Mouse (Mus musculus) mouse embryonic stem cell (cell line): ENCODE results near the gene Fam114a1.

Experiments
- in situ Hi-C, 2 experiments: fragments of 300-500 bp; cut with MboI; formaldehyde crosslinking; loops; 1 replicate in 1 of 2; 3 replicates in 1 of 2; pipeline ENCODE4 v1.14.3; 2019 to 2020; ENCODE audit warnings: low sequenced_read_pairs in 2 of 2, low pct_unique_long_range_greater_than_20kb in 1 of 2, mixed read lengths in 1 of 2; ENCODE audit not compliant: unreplicated experiment in 1 of 2

Gene Fam114a1

DNA sequence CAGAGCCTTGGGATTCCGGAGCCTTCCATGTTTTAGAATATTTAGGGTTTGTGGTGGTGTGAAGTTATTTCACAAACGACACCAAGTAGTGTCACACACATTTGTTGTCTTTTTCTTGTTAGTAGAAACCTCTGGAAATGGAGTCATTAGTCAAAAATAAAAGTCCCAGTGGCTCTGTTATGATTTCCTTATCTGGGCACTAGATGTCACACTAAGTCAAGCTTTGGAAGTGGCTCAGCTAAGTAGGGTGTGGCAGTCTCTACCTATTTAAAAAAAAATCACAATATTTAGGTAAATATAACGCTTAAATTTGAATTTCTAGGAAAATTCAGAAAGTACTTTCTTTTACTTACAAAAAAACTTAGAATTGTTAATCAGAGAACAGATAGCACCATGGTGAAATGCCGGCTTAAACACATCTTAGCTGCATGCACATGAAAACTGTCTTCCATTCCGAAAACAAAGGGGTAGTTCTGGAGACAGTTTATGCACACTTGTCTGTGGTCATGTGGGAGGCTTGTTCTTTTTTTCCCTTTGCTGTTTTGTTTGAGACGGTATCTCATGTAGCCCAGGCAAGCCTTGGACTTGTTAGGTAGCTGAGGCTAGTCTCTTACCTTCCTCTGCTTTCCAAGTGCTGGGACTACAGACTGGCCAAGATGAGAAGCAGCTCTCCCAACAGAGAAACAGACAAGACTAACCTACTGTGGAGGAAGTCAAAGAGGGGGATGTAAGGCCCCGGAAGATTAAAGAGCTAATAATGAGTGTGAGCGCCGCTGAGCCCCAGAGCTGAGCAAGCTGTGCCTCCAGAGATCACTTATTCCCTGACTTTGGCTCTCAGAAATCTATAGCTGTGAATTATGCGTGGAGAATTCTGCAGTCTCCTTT lies 33.3 kb downstream of the Fam114a1 start:
- in situ Hi-C loops: no loop called here

GRCm38 (mm10) chr5:65003946-65004535 lies 34.2 kb downstream of the Fam114a1 start:
- in situ Hi-C loops: no loop called here

DNA sequence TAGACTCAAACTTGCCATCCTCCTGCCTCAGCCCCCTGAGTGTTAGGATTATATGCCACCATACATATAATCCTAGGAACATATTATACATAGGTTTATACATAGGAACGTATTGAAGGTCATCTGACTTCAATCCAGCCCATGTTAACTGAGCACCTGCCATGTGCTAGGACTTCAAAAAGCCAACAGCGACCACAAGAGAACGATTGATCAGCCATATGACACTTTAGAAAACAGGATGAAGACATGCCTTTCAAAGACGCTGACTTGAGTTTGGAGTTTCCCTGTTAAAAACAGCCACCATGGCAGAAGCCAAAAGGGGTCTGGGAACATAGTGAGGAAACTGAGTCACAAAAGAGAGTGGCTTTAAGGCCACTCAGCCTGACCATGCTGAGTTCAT lies 35.4 kb downstream of the Fam114a1 start:
- in situ Hi-C loops: no loop called here

- in situ Hi-C loops: no loop called here
These were observed 36.2 kb downstream of the Fam114a1 start for GRCm38 (mm10) chr5:65006011-65006491.

- in situ Hi-C loops: no loop called here
These were observed 42.2 kb downstream of the Fam114a1 start for GRCm38 (mm10) chr5:65011901-65012573.

DNA sequence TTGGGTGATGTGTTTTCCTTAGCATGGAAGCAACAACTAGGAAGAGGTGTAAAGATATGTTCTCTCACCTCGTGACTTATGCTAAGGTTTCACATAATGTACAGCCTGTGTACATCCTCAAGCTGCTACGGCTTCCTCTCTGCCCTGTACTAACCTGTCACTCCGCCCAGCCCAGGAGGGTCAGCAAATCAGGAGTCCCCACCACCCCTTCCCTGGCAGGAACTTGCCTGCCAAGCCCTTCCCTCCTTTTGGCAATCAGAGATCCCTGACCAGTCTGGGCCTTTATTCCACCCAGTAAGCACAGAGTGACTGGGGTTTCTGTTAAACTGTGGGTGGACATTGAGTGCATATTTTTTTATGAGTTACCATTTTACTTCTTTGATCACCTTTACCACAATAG lies 45.6 kb downstream of the Fam114a1 start:
- in situ Hi-C loops: no loop called here

GRCm38 (mm10) chr5:65019109-65019508 lies 49.2 kb downstream of the Fam114a1 start:
- in situ Hi-C loops: no loop called here

- in situ Hi-C loops: no loop called here
These were observed 50.0 kb downstream of the Fam114a1 start for GRCm38 (mm10) chr5:65019823-65020222.

DNA sequence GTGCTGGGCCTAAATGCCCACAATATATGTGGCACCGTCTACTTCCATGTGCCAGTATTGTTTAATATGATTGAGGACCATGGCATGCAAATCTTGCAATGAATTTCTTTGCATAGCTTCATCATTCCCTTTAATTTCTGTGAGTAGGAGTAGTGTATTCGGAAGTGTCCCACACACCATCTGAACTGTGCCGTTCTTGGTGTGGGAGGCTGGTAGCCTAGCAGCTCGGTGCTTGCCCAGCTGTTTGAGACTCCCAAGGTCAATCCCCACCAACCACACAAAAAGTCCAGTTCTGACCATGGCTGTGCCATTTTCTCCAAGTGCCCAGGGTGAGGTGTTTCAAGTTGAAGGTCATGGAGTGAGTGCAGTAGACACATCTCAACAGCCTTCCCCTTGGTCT lies 52.1 kb downstream of the Fam114a1 start:
- in situ Hi-C loops: no loop called here

DNA sequence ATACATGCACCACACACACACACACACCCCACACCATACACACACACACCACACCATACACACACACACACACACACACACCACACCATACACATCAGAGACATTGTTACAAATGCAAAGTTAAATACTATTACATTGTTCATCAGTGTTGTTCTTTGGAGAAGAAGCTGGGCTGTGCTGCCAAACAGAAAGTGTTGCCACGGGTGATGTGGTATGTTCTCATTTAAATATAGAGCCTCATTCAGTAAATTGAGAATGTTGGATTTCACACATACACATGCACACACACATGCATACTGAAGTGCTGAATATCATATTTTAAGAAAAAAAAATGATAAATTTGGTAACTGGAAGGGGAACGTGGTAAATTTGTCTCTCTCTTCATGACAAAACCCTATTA lies 54.8 kb downstream of the Fam114a1 start:
- in situ Hi-C loops: no loop called here

GRCm38 (mm10) chr5:65025916-65026315 lies 56.0 kb downstream of the Fam114a1 start:
- in situ Hi-C loops: no loop called here

DNA sequence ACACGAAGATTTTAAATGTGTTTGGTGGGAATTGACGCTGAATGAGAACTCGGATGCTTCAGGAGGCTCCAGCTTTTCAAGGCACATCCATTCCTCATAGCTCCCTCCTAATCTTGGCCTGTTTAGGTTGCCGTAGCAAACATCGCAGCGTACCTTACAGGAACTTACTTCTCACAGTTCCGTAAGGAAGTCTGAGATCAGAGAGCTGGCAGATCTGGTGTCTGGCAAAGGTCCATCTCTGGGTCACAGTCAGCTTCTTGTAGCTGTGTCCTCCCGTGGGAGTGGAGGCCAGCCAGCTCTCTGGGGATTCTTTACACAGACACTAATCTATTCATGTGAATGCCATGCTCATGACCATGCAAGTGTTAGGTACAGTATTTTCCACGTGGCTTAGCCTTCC lies 56.9 kb downstream of the Fam114a1 start:
- in situ Hi-C loops: no loop called here

DNA sequence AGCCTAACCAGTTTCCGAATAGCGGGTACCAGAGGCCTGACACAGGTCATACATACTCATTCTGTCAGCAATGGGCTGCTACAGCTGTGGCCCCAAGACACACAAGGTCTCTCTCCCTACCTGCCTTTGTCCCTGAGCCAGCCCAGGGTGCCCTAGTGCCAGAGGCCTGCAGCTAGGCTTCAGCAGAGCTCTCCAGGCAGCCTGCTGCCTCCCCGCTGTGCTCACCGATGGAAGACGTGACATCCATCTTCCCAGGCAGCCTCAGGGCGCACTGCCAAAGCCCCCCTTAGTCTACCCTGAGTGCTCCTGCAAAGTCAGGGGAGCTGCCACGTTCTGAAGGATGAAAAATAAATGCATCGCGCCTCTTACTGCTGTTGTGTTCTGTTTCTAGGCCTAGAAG lies 58.1 kb downstream of the Fam114a1 start:
- in situ Hi-C loops: no loop called here

- in situ Hi-C loops: no loop called here
These were observed 66.7 kb downstream of the Fam114a1 start for GRCm38 (mm10) chr5:65036597-65036996.

DNA sequence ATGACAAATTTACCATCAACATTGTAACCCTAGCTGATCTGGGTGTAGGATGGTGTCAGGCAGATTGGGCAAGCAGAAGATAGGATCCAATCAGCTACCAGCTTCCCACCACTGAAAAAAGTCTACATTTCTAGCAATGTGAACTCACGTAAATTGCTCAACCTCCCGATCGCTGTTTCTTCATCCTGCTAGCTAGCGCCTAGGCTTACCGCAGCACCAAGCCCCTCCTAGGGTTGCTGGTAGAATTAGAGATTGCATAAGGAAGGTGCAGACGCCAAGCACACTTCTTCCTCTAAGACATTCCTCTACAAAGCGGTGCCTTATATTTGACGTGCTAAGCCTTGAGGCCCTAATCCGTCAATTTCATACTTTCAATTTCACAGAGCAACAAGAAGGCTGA lies 68.4 kb downstream of the Fam114a1 start:
- in situ Hi-C loops: no loop called here

DNA sequence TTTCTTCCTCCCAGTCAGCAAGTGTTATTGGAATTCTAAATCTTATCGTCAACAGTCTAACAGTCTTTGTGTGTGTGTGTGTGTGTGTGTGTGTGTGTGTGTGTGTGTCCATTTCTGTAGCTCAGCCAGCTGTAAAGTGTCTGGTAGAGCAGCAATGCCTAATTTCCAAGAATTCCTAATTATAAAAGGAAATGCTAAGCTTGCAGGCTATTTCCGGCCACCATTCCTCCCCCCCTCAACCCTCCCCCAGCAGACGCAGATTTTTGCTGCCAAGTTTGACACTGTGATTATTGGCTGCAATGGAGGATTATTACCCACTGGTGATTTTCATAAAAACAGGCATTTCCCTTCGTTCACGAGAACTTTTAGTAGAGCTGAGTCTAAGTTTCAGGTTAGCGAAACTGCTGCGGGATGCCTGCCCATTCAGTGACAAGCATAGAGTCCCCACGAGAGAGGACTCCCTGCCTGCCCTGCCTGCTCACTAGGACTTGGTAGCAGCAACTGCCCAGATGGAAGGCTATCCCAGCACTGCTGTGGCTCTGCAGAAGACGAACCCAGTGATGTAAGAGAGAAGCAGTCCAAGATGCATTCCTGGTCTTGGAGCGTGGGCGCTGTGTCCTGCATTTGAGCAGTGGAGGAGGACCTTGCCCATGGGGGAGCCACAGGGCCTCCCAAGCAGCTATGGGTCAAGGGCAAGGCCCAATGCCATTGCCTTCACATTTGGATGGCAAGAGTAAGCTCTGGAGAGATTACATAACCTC lies 69.1 kb downstream of the Fam114a1 start:
- in situ Hi-C loops: no loop called here

- in situ Hi-C loops: no loop called here
These were observed 70.6 kb downstream of the Fam114a1 start for GRCm38 (mm10) chr5:65040463-65040862.

- in situ Hi-C loops: no loop called here
These were observed 73.6 kb downstream of the Fam114a1 start for GRCm38 (mm10) chr5:65043407-65043895.
